Mouse (Mus musculus) kidney, embryonic 15.5 days (tissue): ENCODE results near the gene Adam30. TPM values are rescaled to one million over a fixed set of nuclear protein-coding genes. Genes with fewer than 3 reads are reported as not detected.
A peak's percentile ranks its signal among the peaks of the same experiment; 100 is the strongest.
"Not testable (repeated sequence)": the region's sequence is repeated elsewhere in the genome, so short reads cannot be mapped to it uniquely, and the experiment has no call there.

Source experiments
- ATAC-seq: fragments of 200-750 bp; cut with Nextera tagmentation; replicated peaks from 2 replicates; pipeline ENCODE4 v1.8.0; 2017; ENCODE audit warnings: moderate TSS enrichment; ENCODE audit not compliant: low FRiP score
- H3K27ac ChIP-seq: fragments of 300-500 bp; sonication (generic); 2 replicates; pipeline ENCODE4 v1.5.1; 2015; ENCODE audit warnings: mild to moderate bottlenecking, inconsistent platforms
- H3K27me3 ChIP-seq: fragments of 300-500 bp; sonication (generic); 2 replicates; pipeline ENCODE4 v1.6.1; 2015; ENCODE audit warnings: inconsistent platforms
- H3K36me3 ChIP-seq: fragments of 300-500 bp; sonication (generic); 2 replicates; pipeline ENCODE4 v1.6.1; 2015; ENCODE audit warnings: inconsistent platforms
- H3K4me1 ChIP-seq: fragments of 300-500 bp; sonication (generic); 2 replicates; pipeline ENCODE4 v1.6.1; 2015; ENCODE audit warnings: inconsistent platforms
- H3K4me2 ChIP-seq: fragments of 300-500 bp; sonication (generic); 2 replicates; pipeline ENCODE4 v1.6.1; 2015; ENCODE audit warnings: moderate library complexity, mild to moderate bottlenecking, inconsistent platforms
- H3K4me3 ChIP-seq: fragments of 300-500 bp; sonication (generic); replicated peaks from 2 replicates; pipeline ENCODE4 v1.5.1; 2015; ENCODE audit warnings: mild to moderate bottlenecking, inconsistent platforms
- H3K9ac ChIP-seq: fragments of 300-500 bp; sonication (generic); 2 replicates; pipeline ENCODE4 v1.6.1; 2015; ENCODE audit warnings: mild to moderate bottlenecking, inconsistent platforms
- H3K9me3 ChIP-seq: fragments of 300-500 bp; sonication (generic); replicated peaks from 2 replicates; pipeline ENCODE4 v1.6.1; 2016; ENCODE audit warnings: inconsistent platforms
- WGBS: fragments of 180-500 bp; shearing (Covaris S2); methylation state at CpG from one replicate; pipeline ENCODE4 v1.1.7; 2015; ENCODE audit warnings: mixed read lengths; 5-methylcytosine and 5-hydroxymethylcytosine counted together
- polyA plus RNA-seq: library from polyadenylated mRNA; unstranded; fragments of >200 nt; fragmentation: Nextera tagmentation; extraction: Ambion mirVana; gene quantifications from 2 replicates; pipeline ENCODE4 v1.2.1, GENCODE M21; 2015

Gene Adam30
- not detected in 2 replicates for polyA plus RNA-seq

GRCm38 (mm10) chr3:98160330-98160729, at the start of gene Adam30:
Gene Adam30, plus strand, starts transcription at chr3:98160630.
- Histone ChIP-seq H3K36me3 (no peaks in the 10 kb centered on the region), H3K9me3 (no peaks in the 10 kb centered on the region), H3K4me1 (no peaks in the 10 kb centered on the region), H3K27me3 (no peaks in the 10 kb centered on the region), H3K4me2 (no peak within 1 kb of the TSS), H3K9ac (no peak within 1 kb of the TSS), H3K4me3 (no peak within 1 kb of the TSS), H3K27ac (no peak within 1 kb of the TSS)
- ATAC-seq, result no peak
- WGBS, result 89% methylated on average over 17 of the region's 17 CpGs

GRCm38 (mm10) chr3:98118252-98118651, 42.2 kb upstream of the Adam30 start:
- no peaks in the 10 kb centered on the region for H3K9me3 ChIP-seq
- no peak overlapping the region for H3K4me3 ChIP-seq
- H3K4me1 ChIP-seq, result peaks cover 13% of the 10 kb centered on the region
- no peaks in the 10 kb centered on the region for H3K27me3 ChIP-seq
- H3K9ac ChIP-seq, result no peak overlapping the region
- peaks cover 90% of the 10 kb centered on the region for H3K36me3 ChIP-seq
- H3K27ac ChIP-seq, result no peak overlapping the region
- WGBS, result 82% methylated on average over 3 of the region's 3 CpGs
- ATAC-seq, result no peak
- H3K4me2 ChIP-seq, result no peak overlapping the region

GRCm38 (mm10) chr3:98119338-98119737, 41.1 kb upstream of the Adam30 start:
- ATAC-seq, result peak; percentile 87
- H3K9ac ChIP-seq, result no peak overlapping the region
- H3K4me3 ChIP-seq, result no peak overlapping the region
- peak overlapping the region; percentile 81 for H3K27ac ChIP-seq
- no peaks in the 10 kb centered on the region for H3K9me3 ChIP-seq
- H3K27me3 ChIP-seq, result no peaks in the 10 kb centered on the region
- peaks cover 13% of the 10 kb centered on the region for H3K4me1 ChIP-seq
- H3K4me2 ChIP-seq, result no peak overlapping the region
- 63% methylated on average over 6 of the region's 6 CpGs for WGBS
- H3K36me3 ChIP-seq, result peaks cover 91% of the 10 kb centered on the region

- Histone ChIP-seq H3K9me3 (no peaks in the 10 kb centered on the region), H3K36me3 (peaks cover 92% of the 10 kb centered on the region), H3K4me2 (no peak overlapping the region), H3K4me3 (no peak overlapping the region), H3K27ac (no peak overlapping the region), H3K27me3 (no peaks in the 10 kb centered on the region), H3K9ac (no peak overlapping the region), H3K4me1 (peaks cover 13% of the 10 kb centered on the region)
- 63% methylated on average over 6 of the region's 6 CpGs for WGBS
- no peak for ATAC-seq
Observed at GRCm38 (mm10) chr3:98120884-98121283, 39.5 kb upstream of the Adam30 start.

GRCm38 (mm10) chr3:98127775-98128174, 32.7 kb upstream of the Adam30 start:
- H3K9me3 ChIP-seq, result no peaks in the 10 kb centered on the region
- no peak overlapping the region for H3K27ac ChIP-seq
- H3K4me3 ChIP-seq, result no peak overlapping the region
- H3K4me1 ChIP-seq, result no peaks in the 10 kb centered on the region
- H3K9ac ChIP-seq, result no peak overlapping the region
- H3K36me3 ChIP-seq, result peaks cover 94% of the 10 kb centered on the region
- H3K27me3 ChIP-seq, result no peaks in the 10 kb centered on the region
- no peak for ATAC-seq
- 90% methylated on average over 2 of the region's 2 CpGs for WGBS
- H3K4me2 ChIP-seq, result no peak overlapping the region

- H3K4me1 ChIP-seq, result no peaks in the 10 kb centered on the region
- H3K36me3 ChIP-seq, result peaks cover 94% of the 10 kb centered on the region
- WGBS, result 90% methylated on average over 5 of the region's 5 CpGs
- H3K9me3 ChIP-seq, result no peaks in the 10 kb centered on the region
- no peak overlapping the region for H3K27ac ChIP-seq
- ATAC-seq, result no peak
- H3K4me2 ChIP-seq, result no peak overlapping the region
- H3K4me3 ChIP-seq, result no peak overlapping the region
- H3K9ac ChIP-seq, result no peak overlapping the region
- H3K27me3 ChIP-seq, result no peaks in the 10 kb centered on the region
Observed at GRCm38 (mm10) chr3:98128716-98129115, 31.7 kb upstream of the Adam30 start.

GRCm38 (mm10) chr3:98132140-98132539, 28.3 kb upstream of the Adam30 start:
- H3K9ac ChIP-seq, H3K4me2 ChIP-seq, H3K27me3 ChIP-seq, H3K4me3 ChIP-seq, H3K9me3 ChIP-seq, ATAC-seq, H3K27ac ChIP-seq, H3K4me1 ChIP-seq: not testable (repeated sequence)
- H3K36me3 ChIP-seq, result peaks cover 93% of the 10 kb centered on the region
- WGBS, result 82% methylated on average over 4 of the region's 4 CpGs

GRCm38 (mm10) chr3:98132636-98133035, 27.8 kb upstream of the Adam30 start:
- no peak overlapping the region for H3K9ac ChIP-seq
- 92% methylated on average over 8 of the region's 8 CpGs for WGBS
- no peak overlapping the region for H3K27ac ChIP-seq
- H3K9me3 ChIP-seq, result no peaks in the 10 kb centered on the region
- no peaks in the 10 kb centered on the region for H3K27me3 ChIP-seq
- H3K4me3 ChIP-seq, result no peak overlapping the region
- ATAC-seq, result no peak
- H3K4me2 ChIP-seq, result no peak overlapping the region
- peaks cover 95% of the 10 kb centered on the region for H3K36me3 ChIP-seq
- H3K4me1 ChIP-seq, result no peaks in the 10 kb centered on the region

GRCm38 (mm10) chr3:98141456-98141855, 19.0 kb upstream of the Adam30 start:
- Histone ChIP-seq H3K36me3 (peaks cover 97% of the 10 kb centered on the region), H3K4me2 (no peak overlapping the region), H3K9ac (no peak overlapping the region), H3K4me1 (no peaks in the 10 kb centered on the region), H3K9me3 (no peaks in the 10 kb centered on the region), H3K4me3 (no peak overlapping the region), H3K27me3 (no peaks in the 10 kb centered on the region), H3K27ac (no peak overlapping the region)
- ATAC-seq, result no peak
- 93% methylated on average over 15 of the region's 15 CpGs for WGBS

- Histone ChIP-seq H3K9me3 (no peaks in the 10 kb centered on the region), H3K27ac (no peak overlapping the region), H3K4me2 (no peak overlapping the region), H3K9ac (no peak overlapping the region), H3K36me3 (peaks cover 97% of the 10 kb centered on the region), H3K4me3 (no peak overlapping the region), H3K4me1 (no peaks in the 10 kb centered on the region), H3K27me3 (no peaks in the 10 kb centered on the region)
- 93% methylated on average over 13 of the region's 13 CpGs for WGBS
- ATAC-seq, result no peak
Observed at GRCm38 (mm10) chr3:98142862-98143261, 17.6 kb upstream of the Adam30 start.

- Histone ChIP-seq H3K4me2 (no peak overlapping the region), H3K4me1 (no peaks in the 10 kb centered on the region), H3K9me3 (no peaks in the 10 kb centered on the region), H3K27ac (no peak overlapping the region), H3K9ac (no peak overlapping the region), H3K36me3 (peaks cover 95% of the 10 kb centered on the region), H3K4me3 (no peak overlapping the region), H3K27me3 (no peaks in the 10 kb centered on the region)
- WGBS, result 79% methylated on average over 10 of the region's 10 CpGs
- ATAC-seq, result no peak
Observed at GRCm38 (mm10) chr3:98145204-98145603, 15.2 kb upstream of the Adam30 start.

GRCm38 (mm10) chr3:98146471-98147410, 13.7 kb upstream of the Adam30 start:
- H3K36me3 ChIP-seq, result peaks cover 95% of the 10 kb centered on the region
- H3K9ac ChIP-seq, result no peak overlapping the region
- no peak overlapping the region for H3K4me3 ChIP-seq
- ATAC-seq, result no peak
- H3K4me1 ChIP-seq, result no peaks in the 10 kb centered on the region
- H3K27ac ChIP-seq, result no peak overlapping the region
- H3K9me3 ChIP-seq, result no peaks in the 10 kb centered on the region
- H3K4me2 ChIP-seq, result no peak overlapping the region
- no peaks in the 10 kb centered on the region for H3K27me3 ChIP-seq
- 94% methylated on average over 29 of the region's 29 CpGs for WGBS
